Mouse (Mus musculus) hindbrain, embryonic 15.5 days (tissue): ENCODE results near the gene Ushbp1. TPM values are rescaled to one million over a fixed set of nuclear protein-coding genes. Genes with fewer than 3 reads are reported as not detected.
"Not testable (repeated sequence)": the region's sequence is repeated elsewhere in the genome, so short reads cannot be mapped to it uniquely, and the experiment has no call there.

Experiments
- ATAC-seq: fragments of 200-750 bp; cut with Nextera tagmentation; 2 replicates; pipeline ENCODE4 v1.8.0; 2017; ENCODE audit warnings: low read depth, moderate number of reproducible peaks, moderate TSS enrichment; ENCODE audit not compliant: low FRiP score
- H3K27ac ChIP-seq: fragments of 300-500 bp; sonication (generic); replicated peaks from 2 replicates; pipeline ENCODE4 v1.5.1; 2015; ENCODE audit warnings: mild to moderate bottlenecking, inconsistent platforms
- H3K27me3 ChIP-seq: fragments of 300-500 bp; sonication (generic); 2 replicates; pipeline ENCODE4 v1.6.1; 2015; ENCODE audit warnings: control low read depth, inconsistent platforms
- H3K36me3 ChIP-seq: fragments of 300-500 bp; sonication (generic); 2 replicates; pipeline ENCODE4 v1.6.1; 2015; ENCODE audit warnings: control low read depth, inconsistent platforms
- H3K4me1 ChIP-seq: fragments of 300-500 bp; sonication (generic); replicated peaks from 2 replicates; pipeline ENCODE4 v1.6.1; 2015; ENCODE audit warnings: control low read depth, inconsistent platforms
- H3K4me2 ChIP-seq: fragments of 300-500 bp; sonication (generic); 2 replicates; pipeline ENCODE4 v1.6.1; 2015; ENCODE audit warnings: moderate library complexity, mild to moderate bottlenecking, inconsistent platforms
- H3K4me3 ChIP-seq: fragments of 300-500 bp; sonication (generic); 2 replicates; pipeline ENCODE4 v1.5.1; 2015; ENCODE audit warnings: mild to moderate bottlenecking, inconsistent platforms
- H3K9ac ChIP-seq: fragments of 300-500 bp; sonication (generic); 2 replicates; pipeline ENCODE4 v1.6.1; 2015; ENCODE audit warnings: inconsistent platforms
- H3K9me3 ChIP-seq: fragments of 300-500 bp; sonication (generic); 2 replicates; pipeline ENCODE4 v1.6.1; 2016; ENCODE audit warnings: control low read depth, inconsistent platforms
- WGBS: fragments of 180-500 bp; shearing (Covaris S2); methylation state at CpG from one replicate; pipeline ENCODE4 v1.1.7; 2015; 5-methylcytosine and 5-hydroxymethylcytosine counted together
- polyA plus RNA-seq: library from polyadenylated mRNA; unstranded; fragments of >200 nt; fragmentation: Nextera tagmentation; extraction: Ambion mirVana; gene quantifications from 2 replicates; pipeline ENCODE4 v1.2.1, GENCODE M21; 2015

Gene Ushbp1
- polyA plus RNA-seq, 1 experiment from 2014 or later, result 7.7 TPM

GRCm38 (mm10) chr8:71366771-71367528, 28.7 kb downstream of the Ushbp1 start, which contains the start of gene Use1:
Use1 (plus strand) TSS chr8:71366848.
- peak within 1 kb of the TSS; percentile 70 for H3K9ac ChIP-seq
- WGBS, result under 1% methylated on average over 56 of the region's 56 CpGs
- peaks cover 28% of the 10 kb centered on the region for H3K4me1 ChIP-seq
- no peaks in the 10 kb centered on the region for H3K9me3 ChIP-seq
- H3K4me2 ChIP-seq, result peak within 1 kb of the TSS; percentile 80
- H3K4me3 ChIP-seq, result peak within 1 kb of the TSS; percentile 73
- no peaks in the 10 kb centered on the region for H3K27me3 ChIP-seq
- no peaks in the 10 kb centered on the region for H3K36me3 ChIP-seq
- ATAC-seq, result peak; percentile 83
- H3K27ac ChIP-seq, result peak within 1 kb of the TSS; percentile 97

DNA sequence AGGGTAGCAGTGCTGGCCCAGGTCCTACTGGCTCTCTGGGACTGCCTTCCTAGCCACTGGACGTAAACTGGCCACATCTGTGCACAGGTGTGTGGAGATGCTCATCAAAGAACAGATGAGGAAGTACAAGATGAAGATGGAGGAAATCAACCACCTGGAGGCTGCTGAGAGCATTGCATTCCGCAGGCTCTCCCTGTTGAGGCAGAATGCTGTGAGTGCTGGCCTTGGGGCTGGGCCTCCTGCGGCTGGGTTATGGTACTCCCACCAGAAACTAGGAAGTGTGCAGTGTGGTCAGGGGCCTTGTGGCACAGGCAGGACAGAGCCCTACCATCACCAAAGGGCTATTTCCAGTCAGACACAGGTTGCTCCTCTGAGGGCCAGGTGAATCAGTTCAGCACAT, 37.6 kb downstream of the Ushbp1 start:
- Histone ChIP-seq H3K27me3 (no peaks in the 10 kb centered on the region), H3K4me2 (no peak overlapping the region), H3K4me1 (no peaks in the 10 kb centered on the region), H3K9me3 (no peaks in the 10 kb centered on the region), H3K27ac (no peak overlapping the region), H3K36me3 (peaks cover 56% of the 10 kb centered on the region), H3K4me3 (no peak overlapping the region), H3K9ac (no peak overlapping the region)
- 87% methylated on average over 3 of the region's 3 CpGs for WGBS
- ATAC-seq, result no peak

DNA sequence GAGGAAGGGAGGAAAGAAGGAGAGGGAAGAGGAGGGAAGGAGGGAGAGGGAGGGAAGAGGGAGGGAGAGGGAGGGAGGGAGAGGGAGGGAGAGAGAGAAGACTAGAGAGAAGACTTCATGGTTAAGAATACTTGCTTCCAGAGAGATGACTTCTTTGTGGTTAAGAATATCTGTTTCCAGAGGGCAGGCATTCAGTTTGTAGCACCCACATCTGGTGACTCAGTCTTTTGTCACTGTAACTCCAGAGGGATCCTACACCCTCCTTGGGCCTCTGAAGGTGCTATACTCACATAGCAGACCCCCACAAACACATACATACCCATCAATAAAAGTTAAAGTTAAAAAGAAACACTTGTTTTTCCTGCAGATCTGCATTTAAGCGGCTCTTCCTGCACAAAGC, 44.1 kb downstream of the Ushbp1 start:
- WGBS, result 97% methylated on average over 1 of the region's 1 CpGs
- no peaks in the 10 kb centered on the region for H3K9me3 ChIP-seq

GRCm38 (mm10) chr8:71351117-71351516, 44.5 kb downstream of the Ushbp1 start:
- H3K9me3 ChIP-seq, result no peaks in the 10 kb centered on the region
- no peak overlapping the region for H3K4me2 ChIP-seq
- H3K4me3 ChIP-seq, result no peak overlapping the region
- H3K4me1 ChIP-seq, result no peaks in the 10 kb centered on the region
- no peak overlapping the region for H3K9ac ChIP-seq
- ATAC-seq, result no peak
- no peaks in the 10 kb centered on the region for H3K27me3 ChIP-seq
- no peak overlapping the region for H3K27ac ChIP-seq
- peaks cover 94% of the 10 kb centered on the region for H3K36me3 ChIP-seq
- WGBS, result 81% methylated on average over 3 of the region's 3 CpGs

More for the DNA sequence above, 44.1 kb downstream of the Ushbp1 start:
- Histone ChIP-seq H3K4me1 (no peaks in the 10 kb centered on the region), H3K27ac (no peak overlapping the region), H3K4me3 (no peak overlapping the region), H3K27me3 (no peaks in the 10 kb centered on the region), H3K9ac (no peak overlapping the region), H3K4me2 (no peak overlapping the region), H3K36me3 (peaks cover 94% of the 10 kb centered on the region)
- ATAC-seq, result no peak

DNA sequence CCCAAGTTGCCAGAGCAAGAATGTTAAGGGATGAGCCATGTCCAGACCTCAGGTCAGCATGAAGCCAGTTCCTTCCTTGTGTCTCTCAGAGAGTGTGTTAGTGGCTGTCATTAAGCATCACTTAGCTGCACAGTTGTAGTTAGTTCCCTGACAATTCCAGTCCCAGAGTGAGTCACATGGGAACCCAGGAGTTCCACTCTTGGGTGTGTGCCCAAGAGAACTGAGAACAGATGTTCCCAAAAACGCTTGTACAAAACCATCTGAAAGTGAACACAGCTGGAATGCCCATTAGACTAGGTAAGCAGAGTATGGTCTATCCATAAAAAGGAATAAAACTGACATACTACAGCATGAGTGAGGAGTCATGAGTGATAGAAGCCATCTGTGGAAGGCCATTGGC, 49.0 kb downstream of the Ushbp1 start:
- H3K27me3 ChIP-seq, result no peaks in the 10 kb centered on the region
- ATAC-seq, result no peak
- H3K4me2 ChIP-seq, result no peak overlapping the region
- no peak overlapping the region for H3K4me3 ChIP-seq
- peaks cover 87% of the 10 kb centered on the region for H3K36me3 ChIP-seq
- H3K9ac ChIP-seq, result no peak overlapping the region
- no peaks in the 10 kb centered on the region for H3K9me3 ChIP-seq
- 94% methylated on average over 1 of the region's 1 CpGs for WGBS
- H3K4me1 ChIP-seq, result no peaks in the 10 kb centered on the region
- no peak overlapping the region for H3K27ac ChIP-seq

GRCm38 (mm10) chr8:71340625-71341024, 55.0 kb downstream of the Ushbp1 start:
- Histone ChIP-seq H3K4me1 (no peaks in the 10 kb centered on the region), H3K36me3 (peaks cover 57% of the 10 kb centered on the region), H3K4me3 (no peak overlapping the region), H3K27me3 (no peaks in the 10 kb centered on the region), H3K27ac (no peak overlapping the region), H3K4me2 (no peak overlapping the region), H3K9me3 (no peaks in the 10 kb centered on the region), H3K9ac (no peak overlapping the region)
- 74% methylated on average over 5 of the region's 5 CpGs for WGBS
- ATAC-seq, result no peak

GRCm38 (mm10) chr8:71337834-71338233, 57.8 kb downstream of the Ushbp1 start:
- WGBS, result 94% methylated on average over 6 of the region's 6 CpGs

More at GRCm38 (mm10) chr8:71337834-71338233, 57.8 kb downstream of the Ushbp1 start:
- H3K4me3 ChIP-seq, H3K27me3 ChIP-seq, H3K9me3 ChIP-seq, H3K4me1 ChIP-seq, H3K27ac ChIP-seq, H3K9ac ChIP-seq, H3K4me2 ChIP-seq, ATAC-seq: not testable (repeated sequence)
- H3K36me3 ChIP-seq, result peaks cover 39% of the 10 kb centered on the region

Other genes with a start within 250 kb of the Ushbp1 start
- 17.3 and 17.9 TPM in 2 replicates for gene Myo9b, start 123.1 kb downstream of the Ushbp1 start, polyA plus RNA-seq
- 62.6 and 64.5 TPM in 2 replicates for gene Haus8, start 122.9 kb downstream of the Ushbp1 start, polyA plus RNA-seq
- gene Use1, start 29.0 kb downstream of the Ushbp1 start, polyA plus RNA-seq, result 113 TPM in 2 replicates
- 6.6 and 7.4 TPM in 2 replicates for gene Ocel1, start 24.5 kb downstream of the Ushbp1 start, polyA plus RNA-seq
- 29.3 and 31.4 TPM in 2 replicates for gene Nr2f6, start 13.8 kb downstream of the Ushbp1 start, polyA plus RNA-seq
- gene Babam1, start 1.1 kb upstream of the Ushbp1 start, polyA plus RNA-seq, result 96.4 and 99.4 TPM in 2 replicates
- gene Ankle1, start 10.2 kb upstream of the Ushbp1 start, polyA plus RNA-seq, result 11.0 and 11.3 TPM in 2 replicates
- 183 and 195 TPM in 2 replicates for gene Abhd8, start 67.9 kb upstream of the Ushbp1 start, polyA plus RNA-seq
- gene Mrpl34, start 69.2 kb upstream of the Ushbp1 start, polyA plus RNA-seq, result 172 and 189 TPM in 2 replicates
- 217 and 231 TPM in 2 replicates for gene Dda1, start 73.4 kb upstream of the Ushbp1 start, polyA plus RNA-seq
- 7.7 and 8.6 TPM in 2 replicates for gene Ano8, start 90.2 kb upstream of the Ushbp1 start, polyA plus RNA-seq
- gene Gtpbp3, start 92.3 kb upstream of the Ushbp1 start, polyA plus RNA-seq, result 12.0 and 15.3 TPM in 2 replicates
- 9.5 and 10.9 TPM in 2 replicates for gene Plvap, start 116.0 kb upstream of the Ushbp1 start, polyA plus RNA-seq
- 0.31 and 0.41 TPM in 2 replicates for gene Ccdc194, start 129.9 kb upstream of the Ushbp1 start, polyA plus RNA-seq
- 11.3 and 19.5 TPM in 2 replicates for gene Bst2, start 141.7 kb upstream of the Ushbp1 start, polyA plus RNA-seq
- 60.3 and 61.7 TPM in 2 replicates for gene Mvb12a, start 147.1 kb upstream of the Ushbp1 start, polyA plus RNA-seq
- gene Tmem221, start 163.1 kb upstream of the Ushbp1 start, polyA plus RNA-seq, result 0.21 and 0.38 TPM in 2 replicates
- 0.06 and 0.08 TPM in 2 replicates for gene Nxnl1, start 170.8 kb upstream of the Ushbp1 start, polyA plus RNA-seq
- gene Slc27a1, start 173.1 kb upstream of the Ushbp1 start, polyA plus RNA-seq, result 83.9 and 87.4 TPM in 2 replicates
- 224 and 233 TPM in 2 replicates for gene Pgls, start 196.4 kb upstream of the Ushbp1 start, polyA plus RNA-seq
- gene Fam129c, start 201.8 kb upstream of the Ushbp1 start, polyA plus RNA-seq, result 6.5 and 8.9 TPM in 2 replicates
- 65.6 and 78.2 TPM in 2 replicates for gene Colgalt1, start 215.2 kb upstream of the Ushbp1 start, polyA plus RNA-seq